Mouse (Mus musculus) G1E (cell line): ENCODE results near the gene Mical3. TPM values are rescaled to one million over a fixed set of nuclear protein-coding genes. Genes with fewer than 3 reads are reported as not detected.

Experiments used
- ATAC-seq: 2 replicates; pipeline ENCODE4 v1.8.0; 2016; ENCODE audit warnings: mild to moderate bottlenecking; ENCODE audit not compliant: insufficient number of reproducible peaks, poor library complexity, low FRiP score, severe bottlenecking; ENCODE audit errors: extremely low read depth
- DNase-seq: peaks from one replicate; pipeline ENCODE4 v3.0.0; 2012; ENCODE audit warnings: low spot score
- H3K27me3 ChIP-seq: 2 replicates; pipeline ENCODE4 v1.6.1; 2012; ENCODE audit warnings: mild to moderate bottlenecking, low read length, inconsistent platforms; ENCODE audit not compliant: insufficient read depth
- H3K36me3 ChIP-seq: replicated peaks from 2 replicates; pipeline ENCODE3; 2012; ENCODE audit warnings: mild to moderate bottlenecking, inconsistent platforms
- H3K4me1 ChIP-seq: 2 replicates; pipeline ENCODE4 v1.6.1; 2012; ENCODE audit warnings: low read depth, low read length, inconsistent platforms, mixed read lengths; ENCODE audit not compliant: insufficient read depth
- H3K4me3 ChIP-seq: 2 replicates; pipeline ENCODE4 v1.5.1; 2012; ENCODE audit warnings: low read depth, mild to moderate bottlenecking, inconsistent platforms, low read length, moderate library complexity, mixed read lengths
- H3K9me3 ChIP-seq: replicated peaks from 2 replicates; pipeline ENCODE4 v1.6.1; 2012; ENCODE audit warnings: inconsistent platforms
- CTCF ChIP-seq: IDR thresholded peaks from 2 replicates; pipeline ENCODE4 v1.5.1; 2012; ENCODE audit warnings: low read depth, low read length, inconsistent platforms, mixed read lengths
- GATA1 ChIP-seq: IDR thresholded peaks from 2 replicates; pipeline ENCODE4 v1.6.1; 2012; ENCODE audit warnings: borderline replicate concordance, low read length, inconsistent platforms, mixed read lengths
- GATA2 ChIP-seq: IDR thresholded peaks from 2 replicates; pipeline ENCODE4 v1.6.1; 2012; ENCODE audit warnings: low read depth, low read length, inconsistent platforms, borderline replicate concordance
- POLR2AphosphoS5 ChIP-seq: IDR thresholded peaks from 2 replicates; pipeline ENCODE4 v1.6.1; 2012; ENCODE audit warnings: low read depth, low read length, inconsistent platforms; ENCODE audit not compliant: insufficient replicate concordance
- TAL1 ChIP-seq: conservative IDR thresholded peaks from 2 replicates; pipeline ENCODE4 v1.6.1; 2012; ENCODE audit warnings: low read depth, low read length, inconsistent platforms, mixed read lengths
- polyA plus RNA-seq: library from polyadenylated mRNA; stranded (reverse); fragments of >175 nt; gene quantifications from 2 replicates; pipeline ENCODE4 v1.2.3, GENCODE M21; 2012
- total RNA-seq, 2 experiments: library from RNA; stranded (forward) in 1 of 2; stranded (reverse) in 1 of 2; fragments of 200-1000 nt in 1 of 2; fragments of >200 nt in 1 of 2; fragmentation: Nextera tagmentation in 1 of 2; gene quantifications; 2 replicates each; pipeline ENCODE4 v1.2.3; 2014 to 2017

Mical3 gene
- total and polyA plus RNA-seq, 3 experiments = 20.9 to 109 (median 38.1) TPM

DNA sequence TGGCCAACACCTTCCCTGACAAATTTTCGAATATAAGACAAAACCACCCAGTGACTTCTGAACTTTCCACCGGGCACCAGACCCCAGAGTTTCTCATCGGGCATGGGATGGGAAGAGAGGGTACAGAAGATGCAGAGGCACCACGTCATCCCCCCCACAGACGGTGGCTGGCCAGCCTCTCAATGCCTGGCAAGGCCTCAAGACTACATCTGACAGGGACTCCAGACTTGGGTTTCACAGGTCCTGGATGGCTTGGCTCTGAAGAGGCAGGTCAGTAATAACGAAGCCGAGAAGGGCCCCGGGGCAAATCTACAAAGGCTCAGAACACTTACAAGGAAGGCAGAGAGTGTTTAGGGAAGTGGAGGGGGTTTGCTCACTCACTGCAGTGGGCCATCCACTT lies 33.9 kb downstream of the Mical3 start:
- Histone ChIP-seq H3K9me3 (no peaks in the 10 kb centered on the region), H3K36me3 (peaks cover 66% of the 10 kb centered on the region), H3K4me3 (peak overlapping the region; percentile 14; the same call in 1 of the 2 replicates), H3K27me3 (no peaks in the 10 kb centered on the region), H3K4me1 (peaks cover 92% of the 10 kb centered on the region)
- TF ChIP-seq GATA2 = no peak
- TF ChIP-seq CTCF = no peak
- no peak for TF ChIP-seq POLR2AphosphoS5
- no peak for TF ChIP-seq TAL1
- no peak for TF ChIP-seq GATA1
- DNase-seq (no peak), ATAC-seq (no peak)

DNA sequence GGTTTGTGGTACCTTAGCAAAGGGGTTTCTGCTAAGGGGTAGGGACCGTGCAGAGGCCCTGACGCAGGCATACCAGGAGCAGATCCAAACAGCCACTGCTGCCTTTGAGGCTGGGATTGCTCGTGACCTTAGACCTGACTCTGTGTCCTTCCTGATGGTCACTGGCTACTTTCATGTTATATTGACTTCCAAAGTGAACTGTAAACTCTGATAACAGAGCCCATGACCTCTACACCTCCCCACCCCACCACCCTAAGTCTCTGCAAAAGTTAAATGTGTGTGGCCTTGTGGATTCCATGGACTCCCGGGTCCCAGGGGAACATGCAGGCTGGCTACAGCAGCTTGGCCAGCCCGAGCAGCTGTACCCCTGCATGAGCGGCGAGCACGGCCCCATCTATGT lies 34.4 kb downstream of the Mical3 start:
- peaks cover 63% of the 10 kb centered on the region for H3K36me3 ChIP-seq
- no peak overlapping the region; the same call in 1 of the 2 replicates for H3K4me3 ChIP-seq
- ATAC-seq (no peak), DNase-seq (no peak)
- H3K27me3 ChIP-seq = no peaks in the 10 kb centered on the region
- H3K9me3 ChIP-seq = no peaks in the 10 kb centered on the region
- no peak for TF ChIP-seq POLR2AphosphoS5
- TF ChIP-seq CTCF = no peak
- no peak for TF ChIP-seq TAL1
- no peak for TF ChIP-seq GATA1
- TF ChIP-seq GATA2 = no peak
- H3K4me1 ChIP-seq = peaks cover 92% of the 10 kb centered on the region

DNA sequence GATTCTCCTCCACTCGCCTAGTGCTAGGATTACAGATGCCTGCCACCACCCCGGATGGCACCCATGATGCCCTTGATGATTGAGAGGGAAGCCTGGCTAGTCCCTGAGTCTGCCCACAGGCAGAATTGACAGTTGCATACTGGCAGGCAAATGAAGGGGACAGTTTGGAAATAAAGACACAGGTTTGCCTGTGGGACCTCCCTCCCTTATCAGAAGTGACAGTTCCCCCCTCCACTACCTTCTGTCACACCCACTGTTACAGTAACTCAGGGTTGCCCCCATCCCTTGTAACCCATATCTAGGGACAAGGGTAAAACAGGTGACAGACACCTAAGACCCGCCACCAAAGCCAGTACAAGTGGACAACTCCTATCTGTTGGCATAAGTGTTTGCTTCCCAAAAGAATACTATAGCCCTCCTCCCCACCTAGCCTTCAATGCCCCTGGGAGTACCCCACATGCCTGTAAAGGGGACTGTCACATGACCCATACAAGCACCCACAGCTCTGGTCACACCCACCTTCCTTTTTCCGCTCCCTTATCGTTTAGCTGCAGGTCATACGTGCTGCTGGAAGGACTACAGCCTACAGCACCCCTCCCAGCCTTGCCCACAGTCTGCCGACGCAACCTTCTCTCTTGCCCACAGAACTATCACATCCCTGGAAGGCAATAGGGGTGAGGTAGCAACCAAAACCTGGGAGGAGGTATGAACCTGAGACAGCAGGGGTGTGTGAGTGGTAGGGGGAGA lies 37.0 kb downstream of the Mical3 start:
- no peaks in the 10 kb centered on the region for H3K27me3 ChIP-seq
- H3K4me1 ChIP-seq = peaks cover 81% of the 10 kb centered on the region
- TF ChIP-seq POLR2AphosphoS5 (no peak), CTCF (no peak), TAL1 (peak; percentile 80), GATA2 (no peak), GATA1 (no peak)
- peak; percentile 75 for DNase-seq
- H3K4me3 ChIP-seq = peak overlapping the region; percentile 58; the same call in 1 of the 2 replicates
- peak; percentile 87 for ATAC-seq
- no peaks in the 10 kb centered on the region for H3K9me3 ChIP-seq
- peaks cover 61% of the 10 kb centered on the region for H3K36me3 ChIP-seq

DNA sequence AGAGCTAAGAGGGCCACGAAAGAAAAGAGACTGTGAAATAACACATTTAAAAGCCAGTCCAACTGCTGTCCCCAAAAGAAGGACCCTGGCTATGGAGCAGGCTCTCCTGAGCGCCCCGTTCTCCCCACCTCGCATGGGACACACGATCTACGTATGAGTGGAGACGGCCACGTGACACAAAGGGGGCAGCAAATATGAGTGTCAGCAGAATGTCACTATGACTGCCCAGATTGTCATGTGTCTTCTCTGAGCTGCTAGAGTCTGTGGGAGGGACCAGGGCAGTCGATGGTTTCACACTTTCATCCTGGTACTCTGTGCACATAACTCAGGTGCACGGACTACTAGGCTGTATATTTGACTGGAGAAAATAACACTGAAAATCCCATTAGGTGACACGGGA lies 40.0 kb downstream of the Mical3 start:
- no peak for TF ChIP-seq GATA1
- peaks cover 73% of the 10 kb centered on the region for H3K36me3 ChIP-seq
- H3K4me3 ChIP-seq = peak overlapping the region; percentile 24; the same call in 1 of the 2 replicates
- DNase-seq = no peak
- H3K9me3 ChIP-seq = no peaks in the 10 kb centered on the region
- H3K27me3 ChIP-seq = no peaks in the 10 kb centered on the region
- H3K4me1 ChIP-seq = peaks cover 77% of the 10 kb centered on the region
- no peak for ATAC-seq

DNA sequence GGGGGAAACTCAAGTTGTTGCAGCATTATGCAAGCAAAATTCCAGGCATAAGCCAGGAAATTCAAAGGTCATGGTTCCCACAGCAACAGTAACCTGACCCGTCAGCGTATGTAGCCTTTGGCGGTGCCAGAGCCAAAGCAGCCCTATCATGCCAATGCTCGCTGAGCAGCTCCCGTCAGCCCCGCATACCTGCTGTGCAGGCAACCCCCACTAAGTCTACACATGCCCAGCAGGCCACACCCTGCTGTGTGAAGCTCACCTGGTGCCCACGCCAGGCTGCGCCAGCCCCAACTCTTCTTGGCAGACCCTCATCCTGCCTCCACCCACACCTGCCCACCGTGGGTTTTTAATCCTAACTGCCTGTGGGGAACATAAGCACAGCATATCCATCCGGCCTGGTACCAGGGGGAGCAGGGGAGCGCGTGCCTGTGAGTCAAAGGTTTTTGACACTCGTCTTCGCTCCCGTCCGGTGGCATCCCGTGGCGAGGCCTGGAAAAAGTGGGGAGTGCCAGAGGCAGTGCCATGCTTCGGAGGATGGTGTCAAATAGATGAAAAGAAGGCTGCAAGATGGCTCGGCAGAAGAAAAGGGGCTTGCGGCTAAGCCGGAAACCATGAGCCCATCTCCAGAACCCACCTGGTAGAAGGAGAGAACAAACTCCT lies 43.1 kb downstream of the Mical3 start:
- no peak overlapping the region for H3K4me3 ChIP-seq
- ATAC-seq (no peak), DNase-seq (no peak)
- H3K36me3 ChIP-seq = peaks cover 77% of the 10 kb centered on the region
- H3K27me3 ChIP-seq = no peaks in the 10 kb centered on the region
- H3K4me1 ChIP-seq = peaks cover 80% of the 10 kb centered on the region
- H3K9me3 ChIP-seq = no peaks in the 10 kb centered on the region
- TF ChIP-seq TAL1 (no peak), GATA1 (no peak), POLR2AphosphoS5 (no peak), CTCF (no peak), GATA2 (no peak)

DNA sequence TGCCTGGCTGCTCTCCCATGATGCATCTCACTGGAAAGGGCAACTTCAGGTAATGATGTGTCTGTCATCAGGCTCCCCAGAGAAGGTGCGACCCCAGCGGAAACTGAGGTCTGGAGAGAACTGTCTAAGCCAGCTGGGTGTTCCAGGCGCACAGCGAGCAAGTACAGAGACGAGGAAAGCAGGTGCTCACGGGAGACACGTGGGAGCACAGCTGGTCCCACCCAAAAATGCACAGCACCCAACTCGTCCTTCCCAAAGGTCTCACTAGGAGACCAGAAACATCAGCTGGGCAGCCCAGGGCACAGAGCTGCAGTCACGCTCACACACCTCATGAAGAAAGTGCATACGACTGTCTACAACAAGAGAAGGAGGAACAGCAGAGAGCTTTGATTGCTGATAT lies 43.7 kb downstream of the Mical3 start:
- H3K36me3 ChIP-seq = peaks cover 79% of the 10 kb centered on the region
- DNase-seq (no peak), ATAC-seq (no peak)
- no peak overlapping the region for H3K4me3 ChIP-seq
- H3K27me3 ChIP-seq = no peaks in the 10 kb centered on the region
- TF ChIP-seq CTCF (no peak), TAL1 (no peak), GATA1 (no peak), POLR2AphosphoS5 (no peak), GATA2 (no peak)
- no peaks in the 10 kb centered on the region for H3K9me3 ChIP-seq
- peaks cover 83% of the 10 kb centered on the region for H3K4me1 ChIP-seq
